Mouse (Mus musculus) cerebellum, adult 2 months (tissue): Measurements from ENCODE around the gene Ecm1.

Experiments
- CTCF ChIP-seq: fragments of 200-500 bp; IDR thresholded peaks from 2 replicates; pipeline ENCODE4 v1.5.1; 2011; ENCODE audit warnings: low read depth, mild to moderate bottlenecking, control low read depth, low read length, moderate library complexity, borderline replicate concordance; ENCODE audit not compliant: insufficient read depth
- POLR2A ChIP-seq: fragments of 200-500 bp; IDR thresholded peaks from 2 replicates; pipeline ENCODE4 v1.6.1; 2011; ENCODE audit warnings: low read length, control low read depth, borderline replicate concordance; ENCODE audit not compliant: insufficient read depth

DNA sequence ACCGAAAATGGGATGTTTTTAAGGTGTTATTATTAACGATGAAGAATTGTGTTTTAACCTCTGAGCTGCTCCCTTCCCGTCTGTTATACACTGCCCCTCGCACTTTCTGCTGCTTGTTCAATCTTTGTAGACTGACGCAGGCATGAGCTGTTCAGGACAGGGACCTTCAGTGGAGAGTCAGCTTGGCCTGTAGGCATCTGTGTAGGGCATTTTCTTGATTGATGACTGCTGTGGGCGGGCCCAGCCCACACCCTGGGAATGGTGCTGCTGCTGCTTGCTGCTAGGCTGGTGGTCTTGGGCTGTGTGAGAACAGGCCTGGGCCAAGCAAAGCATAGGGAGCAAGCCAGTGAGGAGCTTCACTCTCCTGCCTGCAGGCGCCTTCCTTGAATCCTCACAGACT lies 8.9 kb downstream of the Ecm1 start:
- TF ChIP-seq POLR2A = no peak
- no peak for TF ChIP-seq CTCF
